Mouse (Mus musculus) heart, embryonic 10.5 days (tissue): Measurements from ENCODE around the gene Spns2. TPM values are rescaled to one million over a fixed set of nuclear protein-coding genes. Genes with fewer than 3 reads are reported as not detected.
A peak's percentile ranks its signal among the peaks of the same experiment; 100 is the strongest.
"Not testable (repeated sequence)": the region's sequence is repeated elsewhere in the genome, so short reads cannot be mapped to it uniquely, and the experiment has no call there.

Experiments
- DNase-seq: peaks from one replicate; pipeline ENCODE4 v3.0.0-alpha.2; 2017; ENCODE audit warnings: low spot score
- H3K27ac ChIP-seq: fragments of 300-500 bp; sonication (generic); 2 replicates; pipeline ENCODE4 v1.5.1; 2016; ENCODE audit warnings: mild to moderate bottlenecking
- H3K27me3 ChIP-seq: fragments of 300-500 bp; sonication (generic); 2 replicates; pipeline ENCODE4 v1.6.1; 2016; ENCODE audit warnings: mild to moderate bottlenecking; ENCODE audit not compliant: poor library complexity, insufficient read depth, severe bottlenecking
- H3K36me3 ChIP-seq: fragments of 300-500 bp; sonication (generic); 2 replicates; pipeline ENCODE4 v1.6.1; 2016; ENCODE audit warnings: mild to moderate bottlenecking, moderate library complexity
- H3K4me1 ChIP-seq: fragments of 300-500 bp; sonication (generic); 2 replicates; pipeline ENCODE4 v1.6.1; 2016; ENCODE audit warnings: mild to moderate bottlenecking
- H3K4me3 ChIP-seq: fragments of 300-500 bp; sonication (generic); 2 replicates; pipeline ENCODE4 v1.5.1; 2016; ENCODE audit warnings: mild to moderate bottlenecking, moderate library complexity
- H3K9me3 ChIP-seq: fragments of 300-500 bp; sonication (generic); 2 replicates; pipeline ENCODE4 v1.6.1; 2016; ENCODE audit warnings: mild to moderate bottlenecking, moderate library complexity
- WGBS: fragments of 180-500 bp; shearing (Covaris S2); methylation state at CpG from one replicate; pipeline ENCODE4 v1.1.7; 2016; 5-methylcytosine and 5-hydroxymethylcytosine counted together
- polyA plus RNA-seq: library from polyadenylated mRNA; unstranded; fragments of >200 nt; fragmentation: Nextera tagmentation; extraction: Ambion mirVana; gene quantifications from 2 replicates; pipeline ENCODE4 v1.2.1, GENCODE M21; 2016

Spns2 gene
- polyA plus RNA-seq, 1 experiment from 2014 or later = 7.1 TPM

DNA sequence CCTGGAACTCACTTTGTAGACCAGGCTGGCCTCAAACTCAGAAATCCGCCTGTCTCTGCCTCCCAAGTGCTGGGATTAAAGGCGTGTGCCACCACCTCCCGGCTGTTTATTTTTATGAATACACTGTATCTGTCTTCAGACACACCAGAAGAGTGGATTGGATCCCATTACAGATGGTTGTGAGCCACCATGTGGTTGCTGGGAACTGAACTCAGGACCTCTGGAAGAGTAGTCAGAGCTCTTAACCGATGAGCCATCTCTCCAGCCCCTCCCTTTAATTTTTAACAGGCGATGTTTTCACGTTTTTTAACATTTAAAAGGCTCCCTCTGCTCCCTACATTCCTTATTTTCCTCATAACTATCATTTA lies 49.1 kb downstream of the Spns2 start:
- Histone ChIP-seq H3K27ac (peak overlapping the region; percentile 91), H3K27me3 (peaks cover 12% of the 10 kb centered on the region; the same call in 1 of the 2 replicates), H3K4me1 (peaks cover 12% of the 10 kb centered on the region), H3K36me3 (peaks cover 34% of the 10 kb centered on the region), H3K4me3 (peak overlapping the region; percentile 88)
- 42% methylated on average over 6 of the region's 6 CpGs for whole genome bisulfite sequencing
- not testable (repeated sequence) for DNase-seq, H3K9me3 ChIP-seq

- DNase-seq = no peak
- Histone ChIP-seq H3K27ac (no peak overlapping the region), H3K9me3 (no peaks in the 10 kb centered on the region), H3K27me3 (peaks cover 12% of the 10 kb centered on the region; the same call in 1 of the 2 replicates), H3K36me3 (peaks cover 12% of the 10 kb centered on the region), H3K4me1 (peaks cover 15% of the 10 kb centered on the region), H3K4me3 (no peak overlapping the region)
- 68% methylated on average over 4 of the region's 4 CpGs for WGBS
Observed at GRCm38 (mm10) chr11:72438411-72438810, 51.3 kb downstream of the Spns2 start.

DNA sequence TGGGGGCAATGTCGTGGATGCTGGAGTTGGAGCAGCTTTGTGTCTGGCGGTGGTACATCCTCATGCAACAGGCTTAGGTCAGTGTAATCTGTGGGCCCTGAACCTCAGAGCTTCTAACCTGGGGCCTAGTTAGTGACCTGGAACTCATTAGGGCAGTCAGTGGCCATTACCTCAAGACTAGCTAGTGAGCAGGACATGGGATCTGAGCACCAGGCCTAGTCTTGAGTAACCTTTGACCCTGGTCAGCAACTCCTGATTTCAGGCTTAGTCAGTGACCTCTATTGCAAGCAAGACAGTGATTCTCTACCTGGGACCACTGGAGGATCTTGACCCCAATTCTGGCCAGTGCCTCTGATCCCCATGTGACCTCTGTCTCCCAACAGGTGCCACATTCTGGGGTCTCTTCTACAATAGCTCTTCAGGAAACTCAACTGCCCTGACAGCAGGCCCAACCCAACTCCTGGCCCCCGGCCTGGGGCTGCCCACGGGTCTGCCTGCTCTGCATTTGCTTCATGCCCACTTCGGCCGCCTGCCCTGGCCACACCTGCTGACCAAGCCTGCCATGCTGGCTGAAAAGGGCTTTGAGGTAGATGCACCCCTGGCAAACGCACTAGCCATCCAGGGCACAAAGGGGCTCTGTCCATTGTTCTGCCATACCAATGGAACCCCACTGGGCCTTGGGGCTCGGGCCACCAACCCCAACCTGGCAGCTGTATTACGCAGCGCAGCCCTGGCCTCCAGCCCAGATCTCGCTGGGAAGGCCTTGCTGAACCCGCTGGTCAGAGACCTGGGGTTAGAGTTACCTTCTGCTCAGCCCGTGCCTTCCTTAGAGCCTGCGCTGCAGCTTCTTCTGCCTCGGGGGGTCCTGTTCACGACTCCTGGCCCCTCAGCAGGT lies 52.7 kb downstream of the Spns2 start:
- WGBS = 85% methylated on average over 16 of the region's 16 CpGs
- peaks cover 12% of the 10 kb centered on the region; the same call in 1 of the 2 replicates for H3K27me3 ChIP-seq
- H3K36me3 ChIP-seq = no peaks in the 10 kb centered on the region
- no peak overlapping the region for H3K4me3 ChIP-seq
- H3K4me1 ChIP-seq = peaks cover 8% of the 10 kb centered on the region
- no peak for DNase-seq
- H3K9me3 ChIP-seq = no peaks in the 10 kb centered on the region
- H3K27ac ChIP-seq = no peak overlapping the region

DNA sequence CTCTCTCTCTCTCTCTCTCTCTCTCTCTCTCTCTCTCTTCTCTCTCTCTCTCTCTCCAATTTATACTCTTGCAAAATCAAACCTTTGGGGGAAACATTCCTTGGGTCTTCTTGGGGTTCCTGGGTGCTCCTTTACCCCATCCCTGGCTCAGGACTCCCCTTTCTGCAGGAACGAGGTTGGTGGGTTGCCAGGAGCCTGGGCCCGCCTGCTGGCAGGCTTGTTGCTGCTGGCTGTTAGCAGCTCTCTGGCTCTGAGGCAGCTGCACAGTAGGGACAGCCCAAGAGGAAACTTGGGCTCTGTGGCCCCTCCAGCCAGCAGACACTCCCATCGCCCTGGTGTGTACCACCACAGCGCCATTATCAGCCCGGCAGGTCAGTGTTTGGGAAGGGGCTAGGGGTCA lies 53.4 kb downstream of the Spns2 start:
- Histone ChIP-seq H3K27ac (no peak overlapping the region), H3K36me3 (no peaks in the 10 kb centered on the region), H3K9me3 (no peaks in the 10 kb centered on the region), H3K4me1 (0 out of 2 replicates have a peak, but pooled peaks cover 6% of the 10 kb centered on the region), H3K27me3 (peaks cover 12% of the 10 kb centered on the region; the same call in 1 of the 2 replicates), H3K4me3 (no peak overlapping the region)
- WGBS = 64% methylated on average over 5 of the region's 5 CpGs
- no peak for DNase-seq

DNA sequence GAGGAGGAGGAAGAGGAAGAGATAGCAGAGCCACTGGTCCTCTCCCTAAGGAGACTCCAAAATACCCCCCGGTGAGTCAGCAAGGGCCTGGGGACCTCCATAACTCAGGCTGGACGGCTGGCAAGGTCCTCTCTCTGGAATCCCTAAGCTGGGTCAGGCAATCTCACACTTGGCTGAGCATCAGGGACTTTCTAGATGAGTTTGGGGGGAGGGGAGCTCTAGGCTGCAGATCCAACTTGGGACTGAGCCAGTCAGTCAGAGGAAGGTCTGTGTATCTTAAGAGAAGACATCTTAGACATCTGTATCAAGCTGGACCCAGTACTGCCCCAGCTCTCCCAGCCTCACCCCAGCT lies 54.0 kb downstream of the Spns2 start:
- Histone ChIP-seq H3K27me3 (peaks cover 12% of the 10 kb centered on the region; the same call in 1 of the 2 replicates), H3K4me1 (0 out of 2 replicates have a peak, but pooled peaks cover 6% of the 10 kb centered on the region), H3K4me3 (no peak overlapping the region), H3K27ac (no peak overlapping the region), H3K36me3 (no peaks in the 10 kb centered on the region), H3K9me3 (no peaks in the 10 kb centered on the region)
- 33% methylated on average over 2 of the region's 2 CpGs for WGBS
- no peak for DNase-seq

DNA sequence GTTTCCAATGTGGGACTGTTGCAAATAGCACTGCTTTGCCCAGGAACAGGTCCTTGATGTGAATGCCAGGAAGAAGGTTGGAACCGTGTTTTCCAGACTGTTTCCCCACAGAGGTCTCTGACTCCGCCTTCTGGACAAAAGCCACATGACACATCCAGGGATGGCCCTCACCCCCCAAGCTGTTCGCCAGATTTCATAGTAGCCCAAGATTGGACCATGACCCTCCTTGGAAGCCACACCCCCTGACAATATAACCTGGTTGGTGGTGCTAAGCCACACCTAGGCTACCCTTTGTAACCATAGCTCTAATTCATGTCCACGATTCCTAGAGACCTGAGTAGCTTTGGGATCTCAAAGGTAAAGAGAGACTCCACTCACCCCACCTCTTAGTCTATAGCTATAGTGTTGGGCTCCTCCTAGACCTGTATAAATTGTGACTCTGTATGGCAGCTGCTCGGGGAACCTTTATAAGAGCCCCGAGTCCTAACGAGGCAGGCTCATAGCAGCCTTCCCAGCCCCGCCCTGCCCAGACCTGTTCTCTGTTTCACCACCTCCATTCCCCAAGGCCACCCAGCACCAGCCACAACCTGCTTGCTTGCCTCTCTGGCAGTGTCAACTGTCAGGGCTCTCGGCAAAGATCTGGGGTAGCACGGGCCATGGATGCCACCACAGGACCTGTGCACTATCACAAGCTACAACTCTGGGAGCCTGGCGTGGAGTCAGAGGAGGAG lies 54.6 kb downstream of the Spns2 start, which contains the start of gene Ggt6:
Ggt6 (plus strand) TSS at position 564 of the 731 bp plus-strand sequence.
- no peak within 1 kb of the TSS for H3K27ac ChIP-seq
- 0 out of 2 replicates have a peak, but pooled peaks cover 6% of the 10 kb centered on the region for H3K4me1 ChIP-seq
- 63% methylated on average over 11 of the region's 11 CpGs for WGBS
- H3K4me3 ChIP-seq = no peak within 1 kb of the TSS
- no peaks in the 10 kb centered on the region for H3K36me3 ChIP-seq
- no peaks in the 10 kb centered on the region for H3K9me3 ChIP-seq
- DNase-seq = no peak
- H3K27me3 ChIP-seq = peaks cover 12% of the 10 kb centered on the region; the same call in 1 of the 2 replicates

DNA sequence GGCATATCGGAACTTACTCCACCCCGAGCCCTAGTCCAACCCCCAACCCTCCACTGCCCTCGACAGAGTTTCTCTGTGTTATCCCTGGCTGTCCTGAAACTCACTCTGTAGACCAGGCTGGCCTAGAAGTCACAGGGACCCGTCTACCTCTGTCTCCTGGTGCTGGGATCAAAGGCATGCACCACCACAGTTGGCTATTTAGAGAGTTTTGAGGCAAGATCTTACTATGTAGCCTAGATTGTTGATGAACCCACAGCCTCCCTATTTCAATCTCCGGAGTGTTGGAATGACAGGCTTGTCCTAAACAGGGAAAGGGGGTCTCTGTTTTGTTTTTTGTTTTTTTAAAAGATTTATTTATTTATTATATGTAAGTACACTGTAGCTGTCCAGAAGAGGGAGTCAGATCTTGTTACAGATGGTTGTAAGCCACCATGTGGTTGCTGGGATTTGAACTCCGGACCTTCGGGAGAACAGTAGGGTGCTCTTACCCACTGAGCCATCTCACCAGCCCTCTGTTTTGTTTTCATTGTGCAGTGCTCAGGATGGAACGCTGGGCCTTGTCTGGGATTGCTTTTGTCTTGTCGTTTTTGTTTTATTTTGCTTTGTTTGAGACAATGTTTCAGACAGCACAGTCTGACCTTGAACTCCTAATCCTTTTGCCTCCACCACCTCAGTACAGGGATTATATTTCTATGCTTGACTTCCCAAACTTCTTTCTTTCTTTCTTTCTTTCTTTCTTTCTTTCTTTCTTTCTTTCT lies 59.2 kb downstream of the Spns2 start:
- H3K4me3 ChIP-seq, H3K9me3 ChIP-seq, H3K27ac ChIP-seq, H3K27me3 ChIP-seq, H3K4me1 ChIP-seq, DNase-seq, H3K36me3 ChIP-seq: not testable (repeated sequence)
- 68% methylated on average over 9 of the region's 9 CpGs for WGBS

- Histone ChIP-seq H3K27ac (peak overlapping the region; percentile 62; the same call in 1 of the 2 replicates), H3K9me3 (no peaks in the 10 kb centered on the region), H3K4me3 (peak overlapping the region; percentile 33; the same call in 1 of the 2 replicates), H3K36me3 (no peaks in the 10 kb centered on the region), H3K4me1 (no peaks in the 10 kb centered on the region), H3K27me3 (no peaks in the 10 kb centered on the region)
- 41% methylated on average over 7 of the region's 7 CpGs for WGBS
- peak; percentile 92 for DNase-seq
Observed at GRCm38 (mm10) chr11:72429288-72429690, 60.4 kb downstream of the Spns2 start.

DNA sequence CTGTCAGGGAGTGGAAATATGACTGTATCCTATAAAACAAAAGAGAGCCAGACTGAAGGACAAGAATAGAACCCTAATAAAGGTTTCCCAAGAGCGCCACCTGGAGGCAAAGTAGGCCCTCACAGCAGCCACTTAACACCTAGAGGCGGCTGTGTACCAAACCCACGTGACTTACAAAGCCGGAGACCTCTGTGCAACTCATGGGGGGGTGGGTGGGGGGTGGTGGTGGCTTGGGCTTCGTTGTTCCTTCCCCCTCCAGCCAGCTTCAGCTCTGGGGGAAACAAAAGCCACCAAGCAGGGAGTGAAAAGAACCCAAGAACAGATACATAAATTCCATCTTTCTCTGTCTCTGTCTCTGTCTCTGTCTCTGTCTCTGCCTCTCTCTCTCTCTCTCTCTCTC lies 61.0 kb downstream of the Spns2 start:
- WGBS = 5% methylated on average over 5 of the region's 5 CpGs
- H3K27me3 ChIP-seq = no peaks in the 10 kb centered on the region
- H3K27ac ChIP-seq = peak overlapping the region; percentile 62; the same call in 1 of the 2 replicates
- peak overlapping the region; percentile 33; the same call in 1 of the 2 replicates for H3K4me3 ChIP-seq
- no peaks in the 10 kb centered on the region for H3K9me3 ChIP-seq
- peak; percentile 92 for DNase-seq
- H3K4me1 ChIP-seq = no peaks in the 10 kb centered on the region
- no peaks in the 10 kb centered on the region for H3K36me3 ChIP-seq

- Histone ChIP-seq H3K4me1 (no peaks in the 10 kb centered on the region), H3K36me3 (no peaks in the 10 kb centered on the region), H3K27me3 (no peaks in the 10 kb centered on the region), H3K27ac (no peak overlapping the region), H3K9me3 (no peaks in the 10 kb centered on the region), H3K4me3 (no peak overlapping the region)
- no peak for DNase-seq
Observed at GRCm38 (mm10) chr11:72426884-72427283, 62.8 kb downstream of the Spns2 start.

DNA sequence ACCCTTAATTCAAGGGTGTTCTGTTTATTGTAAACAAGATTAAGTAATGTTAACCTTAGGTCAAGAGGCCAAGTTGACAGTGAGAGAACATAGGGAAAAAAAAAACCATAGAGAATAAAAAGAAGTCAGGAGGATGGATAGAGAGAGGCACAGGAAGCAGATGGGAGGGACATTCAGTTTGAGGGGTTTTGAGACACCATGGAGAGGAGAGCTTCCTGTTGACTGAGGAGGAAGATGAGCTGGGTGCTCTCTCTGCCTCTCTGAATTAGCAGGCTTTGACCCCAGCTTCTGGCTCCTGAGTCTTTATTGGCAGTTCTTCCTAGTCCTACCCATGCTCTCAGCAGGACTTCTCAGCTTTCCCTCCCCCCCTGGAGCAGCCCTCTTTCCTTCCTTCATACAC lies 64.5 kb downstream of the Spns2 start:
- H3K4me3 ChIP-seq = no peak overlapping the region
- no peaks in the 10 kb centered on the region for H3K27me3 ChIP-seq
- H3K27ac ChIP-seq = no peak overlapping the region
- H3K4me1 ChIP-seq = no peaks in the 10 kb centered on the region
- no peaks in the 10 kb centered on the region for H3K36me3 ChIP-seq
- no peak for DNase-seq
- no peaks in the 10 kb centered on the region for H3K9me3 ChIP-seq

- H3K27ac ChIP-seq = no peak overlapping the region
- no peaks in the 10 kb centered on the region for H3K36me3 ChIP-seq
- WGBS = 84% methylated on average over 4 of the region's 4 CpGs
- no peak for DNase-seq
- H3K4me3 ChIP-seq = no peak overlapping the region
- no peaks in the 10 kb centered on the region for H3K4me1 ChIP-seq
- H3K9me3 ChIP-seq = no peaks in the 10 kb centered on the region
- no peaks in the 10 kb centered on the region for H3K27me3 ChIP-seq
Observed at GRCm38 (mm10) chr11:72423686-72424085, 66.0 kb downstream of the Spns2 start.
